Mouse (Mus musculus) midbrain, postnatal 0 days (tissue): ENCODE results near the gene Nrxn3. TPM values are rescaled to one million over a fixed set of nuclear protein-coding genes. Genes with fewer than 3 reads are reported as not detected.

Source experiments
- ATAC-seq: fragments of 200-750 bp; cut with Nextera tagmentation; 2 replicates; pipeline ENCODE4 v1.8.0; 2017; ENCODE audit warnings: moderate number of reproducible peaks, mild to moderate bottlenecking, moderate TSS enrichment, moderate library complexity; ENCODE audit not compliant: low FRiP score
- DNase-seq: peaks from one replicate; pipeline ENCODE4 v3.0.0-alpha.2; 2015; ENCODE audit warnings: low spot score
- H3K27ac ChIP-seq: fragments of 300-500 bp; sonication (generic); 2 replicates; pipeline ENCODE4 v1.5.1; 2014; ENCODE audit warnings: low read depth, mild to moderate bottlenecking, low read length, mixed read lengths
- H3K27me3 ChIP-seq: fragments of 300-500 bp; sonication (generic); 2 replicates; pipeline ENCODE4 v1.6.1; 2014; ENCODE audit warnings: low read length, control low read depth, mixed read lengths; ENCODE audit not compliant: insufficient read depth
- H3K36me3 ChIP-seq: fragments of 300-500 bp; sonication (generic); 2 replicates; pipeline ENCODE4 v1.6.1; 2014; ENCODE audit warnings: low read length, control low read depth, mixed read lengths; ENCODE audit not compliant: insufficient read depth
- H3K4me1 ChIP-seq: fragments of 300-500 bp; sonication (generic); 2 replicates; pipeline ENCODE4 v1.6.1; 2014; ENCODE audit warnings: mild to moderate bottlenecking, control low read depth, antibody characterized with exemption, low read length, mixed read lengths; ENCODE audit not compliant: insufficient read depth
- H3K4me2 ChIP-seq: fragments of 300-500 bp; sonication (generic); 2 replicates; pipeline ENCODE4 v1.6.1; 2014; ENCODE audit warnings: low read depth, mild to moderate bottlenecking, low read length, mixed read lengths; ENCODE audit not compliant: poor library complexity, severe bottlenecking
- H3K4me3 ChIP-seq: fragments of 300-500 bp; sonication (generic); 2 replicates; pipeline ENCODE4 v1.5.1; 2014; ENCODE audit warnings: low read depth, mild to moderate bottlenecking, low read length, moderate library complexity
- H3K9ac ChIP-seq: fragments of 300-500 bp; sonication (generic); replicated peaks from 2 replicates; pipeline ENCODE4 v1.6.1; 2014; ENCODE audit warnings: mild to moderate bottlenecking, low read length, moderate library complexity, mixed read lengths; ENCODE audit not compliant: poor library complexity, severe bottlenecking
- H3K9me3 ChIP-seq: fragments of 300-500 bp; sonication (generic); 2 replicates; pipeline ENCODE4 v1.6.1; 2016; ENCODE audit warnings: low read length, control low read depth
- CTCF ChIP-seq: IDR thresholded peaks from 2 replicates; pipeline ENCODE4 v1.5.1; 2016; ENCODE audit warnings: antibody characterized with exemption, mild to moderate bottlenecking
- WGBS: fragments of 180-500 bp; shearing (Covaris S2); extraction: QIAGEN DNeasy Blood & Tissue Kit; methylation state at CpG from one replicate; pipeline ENCODE4 v1.1.7; 2014; 5-methylcytosine and 5-hydroxymethylcytosine counted together
- polyA plus RNA-seq: library from polyadenylated mRNA; unstranded; fragments of >200 nt; fragmentation: Nextera tagmentation; extraction: Ambion mirVana; gene quantifications from 2 replicates; pipeline ENCODE4 v1.2.1, GENCODE M21; 2015
- total RNA-seq: library from RNA; depleted of rRNA; stranded (reverse); fragments of >200 nt; gene quantifications from 2 replicates; pipeline ENCODE4 v1.2.3, GENCODE M21; 2014

Gene Nrxn3
- total and polyA plus RNA-seq, 2 experiments from 2014 or later: 80.8 to 88.2 TPM

GRCm38 (mm10) chr12:89093806-89094479 is 371.3 kb downstream of the Nrxn3 start:
- H3K4me2 ChIP-seq: no peak overlapping the region
- H3K36me3 ChIP-seq: no peaks in the 10 kb centered on the region
- no peak for ATAC-seq
- TF ChIP-seq CTCF: no peak
- 89% methylated on average over 8 of the region's 8 CpGs for WGBS
- no peaks in the 10 kb centered on the region for H3K27me3 ChIP-seq
- H3K4me1 ChIP-seq: no peaks in the 10 kb centered on the region
- no peaks in the 10 kb centered on the region for H3K9me3 ChIP-seq
- H3K27ac ChIP-seq: no peak overlapping the region
- no peak for DNase-seq
- no peak overlapping the region for H3K9ac ChIP-seq
- H3K4me3 ChIP-seq: no peak overlapping the region

GRCm38 (mm10) chr12:89097561-89097960 is 374.9 kb downstream of the Nrxn3 start:
- Histone ChIP-seq H3K27ac (no peak overlapping the region), H3K9ac (no peak overlapping the region), H3K4me2 (no peak overlapping the region), H3K4me1 (no peaks in the 10 kb centered on the region), H3K27me3 (no peaks in the 10 kb centered on the region), H3K4me3 (no peak overlapping the region), H3K9me3 (no peaks in the 10 kb centered on the region), H3K36me3 (no peaks in the 10 kb centered on the region)
- TF ChIP-seq CTCF: no peak
- 93% methylated on average over 2 of the region's 2 CpGs for WGBS
- DNase-seq (no peak), ATAC-seq (no peak)

GRCm38 (mm10) chr12:89106029-89106733 is 383.5 kb downstream of the Nrxn3 start:
- no peaks in the 10 kb centered on the region for H3K9me3 ChIP-seq
- H3K4me2 ChIP-seq: peak overlapping the region; percentile 34
- H3K27ac ChIP-seq: peak overlapping the region; percentile 59; the same call in 1 of the 2 replicates
- H3K4me1 ChIP-seq: no peaks in the 10 kb centered on the region
- peak; percentile 98 for TF ChIP-seq CTCF
- WGBS: 6% methylated on average over 9 of the region's 9 CpGs
- no peaks in the 10 kb centered on the region for H3K27me3 ChIP-seq
- peak; percentile 97 for ATAC-seq
- DNase-seq: peak; percentile 93
- H3K4me3 ChIP-seq: peak overlapping the region; percentile 18; the same call in 1 of the 2 replicates
- peak overlapping the region; percentile 37; the same call in 1 of the 2 replicates for H3K9ac ChIP-seq
- H3K36me3 ChIP-seq: no peaks in the 10 kb centered on the region

- Histone ChIP-seq H3K27ac (no peak overlapping the region), H3K4me3 (no peak overlapping the region), H3K4me2 (no peak overlapping the region), H3K4me1 (no peaks in the 10 kb centered on the region), H3K9ac (no peak overlapping the region), H3K36me3 (no peaks in the 10 kb centered on the region), H3K9me3 (no peaks in the 10 kb centered on the region), H3K27me3 (no peaks in the 10 kb centered on the region)
- ATAC-seq: no peak
- no peak for TF ChIP-seq CTCF
- 76% methylated on average over 6 of the region's 6 CpGs for WGBS
- no peak for DNase-seq
These were observed 384.4 kb downstream of the Nrxn3 start for GRCm38 (mm10) chr12:89106881-89107584.

- Histone ChIP-seq H3K27me3 (no peaks in the 10 kb centered on the region), H3K9ac (no peak overlapping the region), H3K36me3 (no peaks in the 10 kb centered on the region), H3K4me2 (no peak overlapping the region), H3K4me1 (no peaks in the 10 kb centered on the region), H3K4me3 (no peak overlapping the region), H3K27ac (peak overlapping the region; percentile 18; the same call in 1 of the 2 replicates), H3K9me3 (no peaks in the 10 kb centered on the region)
- ATAC-seq: no peak
- no peak for TF ChIP-seq CTCF
- peak; percentile 53 for DNase-seq
- 49% methylated on average over 7 of the region's 7 CpGs for WGBS
These were observed 387.2 kb downstream of the Nrxn3 start for GRCm38 (mm10) chr12:89109779-89110335.
